Mouse (Mus musculus): ENCODE data around the gene St7. TPM values are rescaled to one million over a fixed set of nuclear protein-coding genes. Genes with fewer than 3 reads are reported as not detected.
"Not testable (repeated sequence)": the region's sequence is repeated elsewhere in the genome, so short reads cannot be mapped to it uniquely, and the experiment has no call there.

St7 gene
- 48.6 and 50.1 TPM in 2 replicates for total RNA-seq (2015; ENCODE audit: low replicate concordance)
- 56.9 and 75.0 TPM in 2 replicates for total RNA-seq (2017; ENCODE audit: low replicate concordance)

DNA sequence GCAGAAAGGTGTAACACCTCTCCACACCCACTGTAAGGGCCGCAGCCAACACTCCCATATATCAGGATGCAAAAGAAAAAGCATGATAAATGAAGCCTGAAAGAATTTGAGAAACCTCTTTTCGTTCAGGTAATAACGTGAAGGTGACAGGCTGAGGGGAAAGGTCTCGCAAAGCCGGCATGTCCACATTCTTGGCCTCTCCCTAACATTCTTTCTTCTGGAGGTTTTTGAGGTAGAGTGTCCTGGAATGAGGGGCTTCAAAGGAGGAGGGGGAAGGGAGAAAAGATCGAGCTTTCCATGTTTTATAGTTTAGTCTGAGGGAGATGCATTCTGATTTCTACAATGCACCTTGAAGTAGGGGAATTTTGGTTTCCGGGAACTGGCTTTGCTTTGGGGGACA lies at the start of gene St7:
Gene St7 (plus strand): TSS at position 287 of the 400 bp plus-strand sequence.
- ATAC-seq (replicated peaks; ENCODE audit: low FRiP score, poor library complexity, severe bottlenecking) = no peak

GRCm38 (mm10) chr6:17646107-17646506 lies 46.6 kb upstream of the St7 start:
- ATAC-seq (replicated peaks; ENCODE audit: low FRiP score, poor library complexity, severe bottlenecking) = no peak

- no peak for ATAC-seq (replicated peaks; ENCODE audit: low FRiP score, poor library complexity, severe bottlenecking)
Measured at GRCm38 (mm10) chr6:17652132-17652531, 40.6 kb upstream of the St7 start.

DNA sequence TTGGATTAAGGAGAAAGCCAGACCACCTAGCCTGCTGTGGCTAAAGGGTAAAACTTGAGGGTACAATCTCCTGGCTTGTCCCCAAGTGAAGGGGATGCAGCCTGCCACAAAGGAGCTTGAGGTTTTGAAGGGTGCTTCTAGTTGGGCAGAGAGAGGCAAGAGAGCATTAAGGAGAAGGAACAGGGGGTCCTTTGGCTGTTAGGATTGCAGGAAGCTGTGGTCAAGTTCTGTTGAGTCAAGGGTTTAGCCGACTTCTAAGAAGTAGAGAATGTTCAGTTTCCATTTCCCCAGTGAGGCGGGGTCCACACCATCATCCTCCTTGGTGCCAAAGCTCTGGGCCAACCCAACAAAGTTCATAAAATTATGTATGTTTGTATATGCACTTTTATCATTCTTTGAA lies 37.7 kb upstream of the St7 start:
- ATAC-seq (replicated peaks; ENCODE audit: low FRiP score, poor library complexity, severe bottlenecking) = no peak

GRCm38 (mm10) chr6:17657308-17657707 lies 35.4 kb upstream of the St7 start:
- no peak for ATAC-seq (replicated peaks; ENCODE audit: low FRiP score, poor library complexity, severe bottlenecking)

GRCm38 (mm10) chr6:17665348-17665747 lies 27.4 kb upstream of the St7 start:
- ATAC-seq (replicated peaks; ENCODE audit: low FRiP score, poor library complexity, severe bottlenecking) = no peak

DNA sequence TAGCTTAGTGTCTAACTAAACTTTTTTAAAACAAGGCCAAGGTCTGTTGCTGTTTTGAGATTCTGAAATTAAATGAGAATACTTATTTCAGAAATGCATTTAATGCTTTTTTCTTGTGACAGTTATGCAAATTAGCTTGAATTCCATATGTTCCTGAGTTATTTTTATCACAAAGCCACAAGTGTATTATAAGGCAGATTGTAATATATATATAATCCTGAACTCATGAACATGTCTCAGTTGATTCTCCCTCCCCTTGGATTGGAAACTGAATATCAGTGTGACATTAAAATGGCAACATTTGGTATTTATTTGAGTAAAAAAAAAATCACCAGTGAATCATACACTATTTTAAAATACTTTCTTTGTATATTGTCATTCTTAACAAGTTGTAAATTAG lies 26.7 kb upstream of the St7 start:
- no peak for ATAC-seq (replicated peaks; ENCODE audit: low FRiP score, poor library complexity, severe bottlenecking)

GRCm38 (mm10) chr6:17667813-17668212 lies 24.9 kb upstream of the St7 start:
- ATAC-seq (replicated peaks; ENCODE audit: low FRiP score, poor library complexity, severe bottlenecking) = no peak

GRCm38 (mm10) chr6:17668334-17668733 lies 24.4 kb upstream of the St7 start:
- ATAC-seq (replicated peaks; ENCODE audit: low FRiP score, poor library complexity, severe bottlenecking) = no peak

DNA sequence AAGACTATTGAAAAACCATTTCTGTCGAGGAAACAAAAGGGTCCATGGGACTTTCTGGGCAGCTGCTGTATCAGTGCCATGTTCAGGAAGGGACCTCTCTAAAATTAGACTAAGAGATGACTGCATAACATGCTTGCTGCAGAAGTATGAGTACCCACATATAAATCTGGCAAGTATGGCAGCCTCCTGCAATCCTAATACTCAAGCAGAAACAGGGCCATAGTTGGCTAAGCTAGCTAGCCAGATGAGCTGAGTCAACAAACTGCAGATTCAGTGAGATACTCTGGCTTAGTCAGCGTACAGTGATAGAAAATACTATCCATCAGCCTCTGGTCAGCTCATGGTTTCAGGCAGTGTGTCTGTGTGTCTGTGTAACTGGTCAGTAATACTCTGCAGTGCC lies 22.9 kb upstream of the St7 start:
- ATAC-seq (replicated peaks; ENCODE audit: low FRiP score, poor library complexity, severe bottlenecking) = no peak

DNA sequence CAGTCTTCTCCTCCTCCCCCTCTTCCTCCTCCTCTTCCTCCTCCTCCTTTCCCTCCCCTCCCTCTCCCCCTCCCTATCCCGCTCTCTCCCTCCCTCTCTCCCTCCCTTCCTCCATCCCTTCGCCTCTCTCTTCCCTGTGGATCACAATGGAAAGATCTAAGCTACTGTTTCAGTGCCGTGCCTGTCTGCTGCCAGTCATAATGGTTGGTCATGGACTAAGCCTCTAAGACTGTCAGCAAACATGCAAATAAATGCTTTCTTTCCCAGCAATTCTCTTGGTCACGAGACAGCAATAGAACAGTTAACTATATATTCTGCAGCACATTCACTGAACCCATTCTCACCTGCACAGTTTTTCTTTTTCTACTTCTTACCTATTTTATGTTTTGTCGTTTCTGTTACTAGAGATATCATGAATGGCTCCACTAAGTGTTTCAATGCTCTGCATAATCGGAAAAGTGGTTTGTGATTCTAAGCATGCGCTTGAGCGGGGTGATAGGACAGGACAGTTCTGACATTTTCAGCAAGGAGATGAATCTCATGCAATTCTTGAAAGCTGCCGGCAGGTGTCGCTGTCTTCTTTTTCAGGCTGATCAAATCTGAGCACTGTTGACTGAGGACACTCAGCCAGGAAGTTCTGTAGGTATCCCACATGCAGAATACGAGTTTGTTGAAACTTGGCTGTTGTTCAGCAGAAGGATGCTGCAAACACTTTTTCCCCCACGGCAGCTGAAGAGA lies 17.5 kb upstream of the St7 start:
- ATAC-seq (replicated peaks; ENCODE audit: low FRiP score, poor library complexity, severe bottlenecking) = peak; percentile 83

GRCm38 (mm10) chr6:17677008-17677407 lies 15.7 kb upstream of the St7 start:
- no peak for ATAC-seq (replicated peaks; ENCODE audit: low FRiP score, poor library complexity, severe bottlenecking)

DNA sequence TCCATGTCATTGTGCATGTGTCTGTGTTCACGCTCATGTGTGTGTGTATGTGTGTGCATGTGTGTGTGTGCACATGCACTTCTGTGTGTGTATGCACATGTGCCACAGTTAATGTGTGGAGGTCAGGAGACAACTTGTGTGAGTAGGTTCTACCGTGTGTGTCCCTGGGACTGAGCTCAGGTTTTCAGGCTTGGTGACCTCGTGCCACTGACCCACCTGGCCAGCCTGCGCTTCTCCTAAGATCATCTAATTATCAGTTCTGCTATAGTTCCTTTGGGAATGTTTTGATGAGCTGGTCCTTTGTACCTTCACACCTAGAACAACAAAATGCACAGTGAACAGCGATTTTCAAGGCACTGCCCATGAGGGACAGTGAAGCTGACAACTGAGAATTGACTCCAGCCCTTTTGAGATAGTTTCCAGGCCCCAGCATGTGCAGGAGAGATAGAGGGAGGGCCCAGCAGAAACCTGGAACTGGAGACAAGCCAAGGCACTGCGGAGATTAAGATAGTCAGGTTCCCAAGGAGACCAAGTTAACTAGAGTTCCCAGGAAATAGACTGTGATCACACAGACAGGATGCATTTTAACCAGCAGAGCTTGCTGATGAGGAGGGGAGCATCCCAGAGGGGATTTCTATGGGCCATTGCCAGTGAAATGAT lies 12.3 kb upstream of the St7 start:
- peak; percentile 96 for ATAC-seq (replicated peaks; ENCODE audit: low FRiP score, poor library complexity, severe bottlenecking)

DNA sequence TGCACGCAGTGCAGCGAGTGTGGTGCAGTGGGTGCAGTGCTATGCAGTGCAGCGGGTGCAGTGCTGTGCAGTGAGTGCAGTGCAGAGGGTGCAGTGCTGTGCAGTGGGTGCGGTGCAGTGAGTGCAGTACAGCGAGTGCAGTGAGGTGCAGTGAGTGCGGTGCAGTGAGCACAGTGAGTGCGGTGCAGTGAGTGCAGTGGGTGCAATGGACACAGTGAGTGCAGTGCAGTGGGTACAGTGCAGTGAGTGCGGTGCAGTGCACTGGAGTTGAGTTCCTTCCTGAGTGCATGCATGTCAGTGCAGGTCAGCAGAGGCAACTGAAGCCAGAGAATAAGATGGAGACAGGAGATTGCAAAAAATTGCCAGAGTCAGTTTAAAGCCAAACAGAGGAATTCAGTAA lies 10.9 kb upstream of the St7 start:
- ATAC-seq (replicated peaks; ENCODE audit: low FRiP score, poor library complexity, severe bottlenecking) = no peak

DNA sequence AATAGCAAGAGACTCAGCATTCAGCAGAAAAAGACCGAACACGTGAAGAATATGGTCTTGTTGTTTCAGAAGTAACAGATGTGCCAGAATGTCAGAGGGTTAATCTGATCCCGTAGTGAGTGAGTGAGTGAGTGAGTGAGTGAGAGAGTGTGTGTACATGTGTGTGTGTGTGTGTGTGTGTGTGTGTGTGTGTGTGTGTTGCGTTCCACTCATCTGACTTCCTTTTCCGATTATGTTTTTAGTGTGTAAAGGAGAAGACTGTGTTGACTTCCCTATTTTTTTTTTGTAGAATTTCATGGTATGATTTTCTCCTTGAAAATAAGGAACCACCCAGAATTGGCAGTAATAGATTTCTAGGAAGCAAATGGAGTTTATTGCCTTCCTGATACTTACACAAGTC lies 4.1 kb upstream of the St7 start:
- no peak for ATAC-seq (replicated peaks; ENCODE audit: low FRiP score, poor library complexity, severe bottlenecking)

DNA sequence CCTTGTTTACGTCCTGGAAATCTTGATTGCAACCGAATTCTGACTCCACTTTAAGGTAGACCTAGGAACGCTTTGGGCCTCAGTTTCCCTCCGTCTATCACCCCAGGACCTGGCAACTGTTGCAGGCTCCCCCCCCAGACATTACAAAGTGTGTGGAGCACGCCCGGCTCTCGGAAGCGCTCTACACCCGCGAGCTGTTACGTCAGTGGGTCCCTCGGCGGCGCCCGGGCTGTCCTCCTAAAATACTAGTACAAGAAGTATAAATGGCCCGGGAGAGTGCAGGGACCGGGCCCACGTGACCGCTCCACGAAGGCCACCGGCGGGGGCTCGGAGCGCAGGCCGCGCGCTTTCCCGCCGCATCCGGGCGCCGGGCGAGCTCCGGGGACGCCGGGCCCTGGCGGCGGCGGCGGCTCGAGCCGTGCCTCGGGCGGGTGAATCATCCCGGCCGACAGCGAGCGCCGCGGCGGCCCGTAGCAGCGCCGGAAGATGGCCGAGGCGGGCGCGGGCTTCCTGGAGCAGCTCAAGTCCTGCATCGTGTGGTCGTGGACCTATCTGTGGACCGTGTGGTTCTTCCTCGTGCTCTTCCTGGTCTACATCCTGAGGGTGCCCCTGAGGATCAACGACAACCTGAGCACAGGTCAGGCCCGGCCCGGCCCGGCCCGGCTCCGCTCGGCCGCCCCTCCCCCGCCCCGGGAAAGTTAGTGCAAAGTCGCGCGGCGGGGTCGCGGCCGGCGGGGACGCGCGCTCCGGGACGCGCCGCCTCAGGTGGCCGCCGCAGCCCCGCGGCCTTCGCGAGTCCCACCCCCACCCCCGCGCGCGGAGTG lies 1.2 kb downstream of the St7 start:
- ATAC-seq (replicated peaks; ENCODE audit: low FRiP score, poor library complexity, severe bottlenecking) = peak; percentile 79

- peak; percentile 81 for ATAC-seq (replicated peaks; ENCODE audit: low FRiP score, poor library complexity, severe bottlenecking)
Measured at GRCm38 (mm10) chr6:17694550-17694951, 1.8 kb downstream of the St7 start.

DNA sequence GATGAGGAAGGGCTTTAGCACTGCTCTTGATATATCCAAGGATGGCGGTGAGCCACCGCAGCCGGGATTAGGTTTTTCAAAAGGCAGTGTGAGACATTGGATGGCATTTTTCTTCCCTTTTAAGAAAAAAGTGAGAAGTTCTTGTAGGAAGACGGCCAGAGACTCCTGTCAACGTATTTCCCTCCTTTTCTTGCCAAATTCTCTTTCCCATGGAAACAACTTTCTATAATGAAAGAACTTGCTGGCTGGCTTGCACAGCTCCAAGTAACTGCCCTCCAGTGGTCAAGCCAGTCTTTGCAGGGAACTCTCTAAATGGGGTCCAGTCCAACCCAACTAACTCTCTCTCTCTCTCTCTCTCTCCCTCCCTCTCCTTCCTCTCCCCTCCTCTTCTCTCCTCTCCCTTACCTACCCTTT lies 3.6 kb downstream of the St7 start:
- ATAC-seq (replicated peaks; ENCODE audit: low FRiP score, poor library complexity, severe bottlenecking) = peak; percentile 50; the same call in 1 of the 2 replicates

- ATAC-seq (replicated peaks; ENCODE audit: low FRiP score, poor library complexity, severe bottlenecking) = no peak
Measured at GRCm38 (mm10) chr6:17700936-17701612, 8.3 kb downstream of the St7 start.

- not testable (repeated sequence) for ATAC-seq (replicated peaks; ENCODE audit: low FRiP score, poor library complexity, severe bottlenecking)
Measured at GRCm38 (mm10) chr6:17704038-17704437, 11.3 kb downstream of the St7 start.

All from erythroid progenitor cell, adult 5-6 weeks (primary cell).